Mouse (Mus musculus) inflammation-experienced regulatory T-cells, adult 6 months (primary cell): Measurements from ENCODE around the gene Alox12. TPM values are rescaled to one million over a fixed set of nuclear protein-coding genes. Genes with fewer than 3 reads are reported as not detected.

Experiments
- ATAC-seq: one replicate; pipeline ENCODE4 v1.8.0; 2017
- polyA plus RNA-seq, 3 experiments: library from polyadenylated mRNA; unstranded; fragments of 100-300 nt; shearing (Covaris generic); gene quantifications; one replicate each; pipeline ENCODE4 v1.2.1; 2017

Gene Alox12
- polyA plus RNA-seq, 3 experiments from 2014 or later: 0.47 TPM; not detected in 2

GRCm38 (mm10) chr11:70193354-70194285 lies 61.5 kb downstream of the Alox12 start:
- no peak for ATAC-seq

- ATAC-seq: no peak
These were observed 63.0 kb downstream of the Alox12 start for GRCm38 (mm10) chr11:70192157-70192556.

Other genes starting within 250 kb of the Alox12 start
- gene Acadvl, start 239.9 kb downstream of the Alox12 start, polyA plus RNA-seq: 100 to 1,000 TPM; 110 to 132 (median 128) TPM
- gene Dlg4, start 238.4 kb downstream of the Alox12 start, polyA plus RNA-seq: 10 to 100 TPM in 2 of 3 experiments, 1 to 10 TPM in 1; 7.1 to 14.6 (median 11.2) TPM
- gene Asgr1, start 201.3 kb downstream of the Alox12 start, polyA plus RNA-seq: not detected
- gene Asgr2, start 162.7 kb downstream of the Alox12 start, polyA plus RNA-seq: not detected
- gene Mgl2, start 125.0 kb downstream of the Alox12 start, polyA plus RNA-seq: not detected
- under 1 TPM in 1 of 3 experiments, not detected in 2; 0.67 TPM for gene Clec10a, start 99.2 kb downstream of the Alox12 start, polyA plus RNA-seq
- under 1 TPM in 1 of 3 experiments, not detected in 2; 0.52 TPM for gene Slc16a11, start 42.6 kb downstream of the Alox12 start, polyA plus RNA-seq
- gene Slc16a13, start 34.3 kb downstream of the Alox12 start, polyA plus RNA-seq: 1 to 10 TPM; 2.3 to 4.3 (median 3.2) TPM
- under 1 TPM in 1 of 3 experiments, not detected in 2; 0.39 TPM for gene Bcl6b, start 25.6 kb downstream of the Alox12 start, polyA plus RNA-seq
- 100 to 1,000 TPM; 133 to 147 (median 134) TPM for gene 0610010K14Rik, start 17.4 kb downstream of the Alox12 start, polyA plus RNA-seq
- gene Gm21988, start 15.5 kb downstream of the Alox12 start, polyA plus RNA-seq: 10 to 100 TPM in 1 of 3 experiments, 1 to 10 TPM in 2; 2.7 to 11.1 (median 6.1) TPM
- 100 to 1,000 TPM; 207 to 275 (median 255) TPM for gene Rnasek, start 15.5 kb downstream of the Alox12 start, polyA plus RNA-seq
- not detected for gene Alox12e, start 67.3 kb upstream of the Alox12 start, polyA plus RNA-seq
- under 1 TPM; 0.24 to 0.59 (median 0.26) TPM for gene Alox15, start 96.7 kb upstream of the Alox12 start, polyA plus RNA-seq
- gene Pelp1, start 154.7 kb upstream of the Alox12 start, polyA plus RNA-seq: 1 to 10 TPM; 5.2 to 7.3 (median 6.5) TPM
- gene Arrb2, start 177.3 kb upstream of the Alox12 start, polyA plus RNA-seq: 100 to 1,000 TPM in 2 of 3 experiments, 10 to 100 TPM in 1; 50.6 to 129 (median 119) TPM
- gene Med11, start 196.6 kb upstream of the Alox12 start, polyA plus RNA-seq: 10 to 100 TPM; 76.7 to 81.3 (median 80.3) TPM
- not detected for gene Zmynd15, start 204.1 kb upstream of the Alox12 start, polyA plus RNA-seq
- under 1 TPM; 0.62 to 0.85 (median 0.72) TPM for gene Cxcl16, start 204.6 kb upstream of the Alox12 start, polyA plus RNA-seq
- 1 to 10 TPM; 1.6 to 3.2 (median 2.3) TPM for gene Tm4sf5, start 249.9 kb upstream of the Alox12 start, polyA plus RNA-seq